Mouse (Mus musculus): Measurements from ENCODE around the gene Defb23.

The Defb23 gene

DNA sequence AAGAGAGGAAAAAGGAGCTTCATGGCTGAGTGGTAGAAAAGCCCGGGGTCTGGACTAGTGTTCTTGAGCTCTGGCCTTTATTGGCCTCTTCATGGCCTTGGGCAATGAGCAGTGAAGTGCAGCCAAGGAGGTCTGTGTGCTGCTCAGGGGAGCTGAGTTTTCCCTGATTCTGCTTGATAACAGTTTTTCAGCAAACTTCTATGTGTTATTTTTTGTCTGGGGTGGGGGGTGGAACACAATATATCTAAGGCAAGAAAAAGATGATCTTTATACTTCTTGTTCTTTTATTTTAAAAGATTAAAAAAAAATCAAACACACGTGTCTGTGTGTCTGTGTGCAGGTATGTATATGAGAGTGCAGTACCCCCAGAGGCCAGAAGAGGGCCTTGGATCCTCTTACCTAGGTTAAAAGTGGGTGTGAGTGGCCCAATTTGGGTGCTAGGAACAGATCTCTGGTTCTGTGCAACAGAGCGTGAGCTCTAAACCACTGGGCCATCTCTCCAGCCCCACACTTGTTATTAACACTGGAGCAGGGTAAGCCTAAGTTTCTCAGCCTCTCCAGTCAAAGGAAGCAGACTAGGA is at the start of gene Defb23:
Gene Defb23 (minus strand): TSS at position 51 of the 581 bp plus-strand sequence.
- no peak for DNase-seq (ENCODE audit: low spot score in 2 of 2)

DNA sequence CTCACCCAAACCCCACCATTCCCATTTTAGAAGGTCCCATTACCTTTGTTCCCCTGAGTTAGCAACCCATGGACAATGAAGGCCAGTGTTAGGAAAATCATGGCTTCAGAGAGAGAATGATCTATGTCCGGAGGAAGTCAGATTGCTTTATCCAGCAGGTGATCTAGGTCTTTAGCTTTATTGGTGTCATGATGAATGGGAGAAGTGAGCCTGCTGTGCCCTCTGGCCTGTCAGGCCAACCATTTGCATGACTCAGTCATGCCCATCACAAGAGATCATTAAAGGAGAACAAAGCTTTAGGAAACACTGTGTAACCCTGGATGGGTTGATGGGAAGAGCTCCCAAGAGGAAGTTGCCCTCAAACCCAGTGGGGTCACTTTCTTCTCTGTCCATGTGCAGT is 47.2 kb upstream of the Defb23 start, which contains the start of gene Defb26:
Gene Defb26 (minus strand): TSS at position 101 of the 400 bp plus-strand sequence.
- DNase-seq (ENCODE audit: low spot score in 2 of 2), result no peak

DNA sequence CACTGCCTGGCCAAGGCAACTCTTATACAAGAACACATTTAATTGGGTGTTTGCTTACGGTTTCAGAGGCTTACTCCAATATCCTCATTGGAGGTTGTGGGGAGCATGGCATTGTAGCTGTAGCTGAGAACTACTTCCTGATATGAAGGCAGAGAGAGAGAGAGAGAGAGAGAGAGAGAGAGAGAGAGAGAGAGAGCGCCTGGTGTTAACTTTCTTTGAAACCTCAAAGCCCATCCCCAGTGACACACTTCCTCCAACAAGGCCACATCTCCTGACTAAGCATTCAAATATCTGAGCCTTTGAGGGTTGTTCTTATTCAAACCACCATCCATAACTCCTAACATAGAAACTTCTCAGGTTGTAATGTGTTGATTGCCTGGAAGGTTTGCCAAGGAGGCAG is 39.5 kb upstream of the Defb23 start:
- no peak for DNase-seq (ENCODE audit: low spot score in 2 of 2)

DNA sequence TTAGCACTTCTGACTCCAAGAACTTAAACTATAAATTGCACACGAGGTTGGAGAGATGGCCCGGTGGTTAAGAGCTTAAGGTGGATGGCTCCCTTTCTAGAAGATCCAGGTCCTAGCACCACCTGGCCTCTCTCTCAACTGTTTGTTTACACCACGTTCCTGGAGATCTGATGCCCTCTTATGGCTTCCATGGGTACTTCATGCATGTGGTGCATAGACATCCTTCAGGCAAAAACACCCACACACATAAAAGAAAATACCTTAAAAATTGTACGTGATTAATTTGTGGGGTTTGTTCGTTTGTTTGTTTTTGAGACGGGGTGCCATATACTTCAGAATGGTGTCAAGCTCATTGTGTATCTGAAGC is 36.4 kb upstream of the Defb23 start:
- DNase-seq (ENCODE audit: low spot score in 2 of 2), result no peak

DNA sequence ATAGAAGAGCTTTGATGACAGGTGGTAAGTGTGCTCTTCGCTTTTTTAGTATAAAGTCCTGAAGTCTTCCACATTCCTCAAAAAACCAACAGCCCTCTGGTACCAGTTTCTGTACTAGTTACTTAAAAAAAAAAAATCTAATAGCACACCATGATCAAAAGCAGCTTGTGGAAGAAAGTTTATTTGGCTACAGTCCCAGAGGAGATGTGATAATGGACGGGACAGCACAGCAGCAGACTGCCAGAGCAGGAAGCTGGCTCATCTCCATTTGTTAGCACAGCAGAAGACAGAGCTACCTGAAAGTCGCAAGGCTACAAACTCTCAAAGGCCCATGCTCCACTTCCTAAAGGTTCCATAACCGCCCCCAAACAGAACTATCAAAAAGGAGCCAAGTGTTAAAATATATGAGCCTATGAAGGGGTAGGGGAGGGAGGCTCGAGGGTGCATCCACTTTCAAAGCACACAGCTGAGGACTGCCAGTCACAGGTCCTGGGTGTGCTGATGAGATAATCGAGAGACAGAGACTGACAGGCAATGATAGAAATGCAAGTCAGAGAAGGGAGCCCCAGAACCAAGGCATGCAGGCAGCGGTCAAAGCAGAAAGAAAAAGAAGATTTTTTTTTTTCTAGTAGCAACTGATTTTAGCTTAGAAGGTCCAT is 35.9 kb upstream of the Defb23 start:
- no peak for DNase-seq (ENCODE audit: low spot score in 2 of 2)

DNA sequence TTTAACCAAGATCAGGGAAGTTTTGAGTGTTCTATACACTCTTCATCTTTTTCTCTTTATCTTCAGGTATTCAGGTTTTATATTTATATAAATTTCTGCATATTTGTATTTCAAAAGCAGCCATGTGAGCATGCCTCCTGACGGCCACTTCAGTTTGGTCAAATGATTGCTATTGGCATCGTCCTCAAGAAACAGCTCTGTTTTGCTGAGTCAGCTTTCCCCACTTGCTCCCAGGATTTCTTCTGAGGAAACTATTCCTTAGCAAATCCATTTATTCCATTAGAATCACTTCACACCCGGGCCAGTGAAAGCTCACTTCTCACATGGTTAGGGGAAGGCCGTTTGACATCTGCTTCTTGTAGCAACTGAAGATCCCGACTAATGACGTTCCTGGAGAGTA is 33.6 kb upstream of the Defb23 start:
- DNase-seq (ENCODE audit: low spot score in 2 of 2), result no peak

DNA sequence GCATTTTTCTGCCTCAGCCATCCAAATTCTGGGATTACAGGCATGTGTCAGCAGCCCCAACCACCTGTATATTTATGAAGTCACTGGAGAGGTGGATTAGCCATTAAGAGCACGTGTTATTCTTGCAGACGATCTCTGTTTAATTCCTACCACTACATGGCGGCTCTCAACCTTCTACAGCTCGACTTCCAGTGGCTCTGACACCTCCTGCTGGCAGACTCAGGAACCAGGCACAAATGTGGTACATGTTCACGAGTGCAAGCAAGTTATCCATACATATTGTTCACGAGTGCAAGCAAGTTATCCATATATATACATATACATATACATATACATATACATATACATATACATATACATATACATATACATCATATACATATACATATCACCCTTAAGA is 28.7 kb upstream of the Defb23 start:
- DNase-seq (ENCODE audit: low spot score in 2 of 2), result no peak

DNA sequence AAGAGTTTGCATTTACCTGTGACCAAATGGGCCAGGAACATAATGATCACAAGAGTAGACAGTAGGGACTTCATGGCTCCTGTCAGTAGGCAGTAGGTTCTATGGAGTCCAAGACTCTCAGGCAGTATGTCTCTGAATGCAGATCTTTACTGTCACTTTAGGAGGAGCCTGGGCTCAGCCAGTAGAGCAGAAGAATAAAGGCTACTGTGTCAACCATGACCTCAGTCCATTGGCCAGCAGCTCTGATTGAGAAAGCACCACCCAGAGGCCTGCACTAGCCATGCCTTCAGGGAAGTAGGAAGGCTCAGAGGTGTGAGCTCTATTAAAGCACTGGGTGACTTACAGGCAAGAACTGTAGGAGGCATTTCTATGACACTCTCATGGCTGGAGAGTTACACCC is 25.6 kb upstream of the Defb23 start, which contains the start of gene Defb22:
Gene Defb22 (minus strand): TSS at position 101 of the 400 bp plus-strand sequence.
- DNase-seq (ENCODE audit: low spot score in 2 of 2), result no peak

DNA sequence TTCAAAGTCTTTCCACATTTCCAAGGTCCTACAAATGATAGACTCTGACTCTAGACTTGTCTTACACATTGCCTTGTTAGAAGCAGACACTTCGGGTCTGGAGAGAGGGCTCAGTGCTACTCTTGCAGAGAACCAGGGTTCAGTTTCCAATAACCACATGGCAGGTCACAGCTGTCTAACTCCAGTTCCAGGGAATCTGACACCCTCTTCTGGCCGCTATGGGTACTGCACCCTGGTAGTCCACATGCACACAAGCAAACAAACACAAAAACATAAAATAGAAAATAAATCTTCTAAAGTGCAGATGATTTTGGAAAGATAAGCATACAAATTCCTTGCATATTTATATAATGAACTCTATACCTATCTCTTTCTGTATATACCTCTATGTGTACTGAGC is 22.6 kb upstream of the Defb23 start:
- DNase-seq (ENCODE audit: low spot score in 2 of 2), result no peak

DNA sequence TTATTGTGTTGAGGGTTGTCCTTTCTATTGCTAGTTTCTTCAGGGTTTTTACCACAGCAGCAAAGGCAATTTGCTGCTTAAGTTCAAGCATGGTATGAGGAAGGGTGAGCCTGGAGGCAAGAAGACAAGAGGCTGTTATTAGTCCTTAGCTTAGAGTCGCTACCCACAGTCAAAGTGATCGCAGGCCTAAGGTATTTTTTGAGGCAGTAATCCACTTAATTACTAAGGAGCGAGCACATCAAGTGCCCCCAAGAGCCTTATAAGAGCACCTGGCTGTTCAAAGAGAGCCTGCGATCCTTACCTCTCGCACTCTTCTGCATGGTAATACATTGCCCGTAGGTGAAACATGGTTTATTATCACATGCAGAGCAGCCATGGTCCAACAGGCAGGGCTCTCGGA is 17.3 kb upstream of the Defb23 start:
- no peak for DNase-seq (ENCODE audit: low spot score in 2 of 2)

DNA sequence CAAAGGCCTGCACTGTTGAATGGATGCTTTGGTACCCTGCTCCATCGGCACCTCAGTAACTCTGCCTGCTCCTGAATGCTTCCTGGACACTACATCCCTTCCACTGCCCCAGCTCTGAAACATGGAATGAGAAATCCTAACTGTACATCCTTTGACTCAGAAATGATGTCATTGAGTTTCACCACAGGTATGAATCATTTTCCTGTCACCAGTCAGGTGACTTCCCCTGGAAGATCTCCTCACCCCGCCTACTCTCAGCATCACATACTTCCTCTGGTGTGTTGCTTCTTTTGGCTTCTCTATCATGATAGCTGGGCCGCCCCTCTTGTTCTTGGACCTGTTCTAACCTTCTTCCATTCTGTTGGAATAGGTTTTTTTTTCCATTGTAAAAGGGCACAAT is 16.5 kb upstream of the Defb23 start:
- DNase-seq (ENCODE audit: low spot score in 2 of 2), result no peak

DNA sequence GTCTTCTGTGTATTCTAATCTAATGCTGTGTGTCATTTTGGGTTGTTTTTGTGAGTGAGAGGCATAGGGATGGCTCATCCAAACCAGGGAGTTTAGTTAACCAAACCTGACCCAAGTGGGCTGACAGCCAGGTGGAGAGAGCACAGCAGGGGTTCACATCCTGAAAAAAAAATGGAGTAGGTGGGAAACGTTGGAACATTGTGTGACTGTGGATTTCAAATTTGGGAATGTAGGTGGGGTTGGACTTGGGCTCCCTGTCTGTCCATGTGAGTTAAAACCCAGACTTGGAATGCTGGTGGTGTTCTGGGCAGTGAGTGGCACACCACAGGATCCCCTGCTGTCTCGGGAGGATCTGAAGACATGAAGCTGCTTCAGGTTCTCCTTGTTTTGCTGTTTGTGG is 12.3 kb upstream of the Defb23 start, which contains the start of gene Defb20:
Gene Defb20 (plus strand): TSS at position 301 of the 400 bp plus-strand sequence.
- no peak for DNase-seq (ENCODE audit: low spot score in 2 of 2)

DNA sequence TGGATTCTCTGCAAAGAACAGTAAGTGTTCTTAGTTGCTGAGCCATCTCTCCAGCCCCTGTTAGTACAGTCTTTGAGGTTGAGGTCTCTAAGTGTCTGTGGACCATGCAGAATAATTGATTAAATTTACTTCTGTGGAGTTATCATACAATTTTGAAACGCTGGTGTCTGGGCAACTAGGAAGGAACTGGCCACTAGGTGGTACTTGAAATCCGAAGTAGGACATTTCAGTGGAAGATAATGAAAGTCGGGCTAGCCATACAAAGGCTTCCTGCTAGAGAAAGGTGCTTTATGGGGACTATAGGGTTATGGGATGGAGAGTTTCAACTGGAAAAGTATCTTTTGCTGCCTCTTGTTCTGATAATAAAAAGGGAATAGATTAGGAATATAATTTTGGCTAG is 8.0 kb upstream of the Defb23 start:
- DNase-seq (ENCODE audit: low spot score in 2 of 2), result no peak

DNA sequence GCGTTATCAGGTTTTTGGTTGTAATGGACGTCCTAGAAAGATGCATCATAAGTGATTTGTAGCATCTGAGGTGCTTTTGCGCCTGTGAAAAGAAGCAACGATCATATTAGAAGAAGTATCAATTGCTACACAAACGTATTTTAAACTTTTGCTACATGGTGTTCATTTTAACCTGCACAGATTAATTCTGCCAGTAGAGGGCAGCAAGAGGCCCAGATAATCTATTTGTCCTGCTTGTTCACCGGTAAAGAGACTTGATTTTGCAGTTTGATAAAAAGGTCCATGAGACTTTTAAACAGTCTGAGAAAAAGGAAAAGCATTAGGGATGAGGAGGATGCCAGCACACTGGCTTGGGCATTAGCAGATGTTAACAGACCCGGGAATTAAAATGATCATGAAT is 6.6 kb upstream of the Defb23 start:
- DNase-seq (ENCODE audit: low spot score in 2 of 2), result peak; percentile 10 to 29

DNA sequence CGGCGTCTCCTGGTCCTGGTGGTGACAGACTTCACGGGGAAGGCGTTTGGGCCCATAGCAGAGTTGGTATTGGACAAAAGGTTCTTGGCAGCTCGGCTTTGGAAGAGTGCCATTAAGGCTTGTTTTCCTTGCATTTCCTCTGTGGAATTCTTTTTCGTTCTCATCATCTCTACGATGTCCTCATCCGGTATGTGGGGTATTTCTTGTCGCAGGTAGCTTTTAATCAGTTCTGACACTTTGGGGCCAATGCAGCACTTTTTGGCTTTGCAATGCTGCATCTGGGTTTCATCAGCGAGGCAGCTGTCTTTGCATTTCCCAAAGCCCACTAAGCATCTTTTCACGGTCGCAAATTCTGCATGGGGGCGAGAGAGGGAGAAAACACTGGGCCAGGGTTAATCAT is 5.2 kb downstream of the Defb23 start:
- no peak for DNase-seq (ENCODE audit: low spot score in 2 of 2)

DNA sequence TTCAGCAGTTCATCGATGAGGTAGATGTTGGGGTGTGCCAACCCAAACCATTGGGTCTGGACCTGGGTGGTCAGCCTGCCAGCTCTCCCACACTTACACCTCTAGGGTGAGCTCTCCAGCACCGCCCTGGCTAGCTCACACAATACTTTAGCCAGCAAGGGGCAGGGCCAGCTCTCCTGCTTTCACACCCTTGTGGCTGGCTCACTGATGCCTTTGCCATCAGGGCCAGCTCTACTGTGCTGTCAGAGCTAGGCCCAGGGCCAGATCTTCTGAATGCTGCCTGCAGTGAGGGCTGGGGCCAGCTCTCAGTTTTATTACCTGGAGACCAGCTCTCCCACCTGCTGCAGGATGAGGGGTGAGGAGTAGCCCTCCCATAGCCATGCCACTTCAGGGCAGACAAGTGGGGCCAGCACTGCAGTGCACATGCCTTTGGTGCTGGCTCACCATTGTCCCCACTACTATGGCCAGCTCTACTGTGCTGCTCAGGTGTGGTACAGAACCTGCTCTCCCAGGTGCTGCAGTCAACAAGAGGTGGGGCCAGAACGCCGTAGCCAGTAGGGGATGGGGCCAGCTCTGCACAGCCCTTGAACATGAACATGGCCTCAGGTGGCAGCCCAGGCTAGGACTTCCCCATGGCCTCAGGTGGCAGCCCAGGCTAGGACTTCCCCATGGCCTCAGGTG is 12.2 kb downstream of the Defb23 start:
- no peak for DNase-seq (ENCODE audit: low spot score in 2 of 2)

DNA sequence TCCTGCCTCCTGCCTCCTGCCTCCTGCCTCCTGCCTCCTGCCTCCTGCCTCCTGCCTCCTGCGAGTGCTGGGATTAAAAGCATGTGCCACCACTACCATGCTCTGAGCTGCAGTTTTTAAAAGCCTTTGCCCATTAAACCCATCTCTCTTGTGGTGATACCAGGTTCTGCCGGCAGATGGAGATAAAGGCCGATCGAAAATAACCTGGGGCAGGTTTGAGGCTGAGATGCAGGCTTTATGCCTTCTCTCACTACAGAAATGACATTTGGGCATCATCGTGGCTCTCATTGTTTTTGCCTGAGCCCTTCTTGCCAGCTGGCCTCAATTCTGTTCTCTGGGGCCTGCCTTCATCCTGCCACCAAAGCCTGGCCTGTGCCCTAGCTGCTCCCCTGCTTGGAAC is 14.2 kb downstream of the Defb23 start:
- DNase-seq (ENCODE audit: low spot score in 2 of 2), result peak; percentile 32 to 42

DNA sequence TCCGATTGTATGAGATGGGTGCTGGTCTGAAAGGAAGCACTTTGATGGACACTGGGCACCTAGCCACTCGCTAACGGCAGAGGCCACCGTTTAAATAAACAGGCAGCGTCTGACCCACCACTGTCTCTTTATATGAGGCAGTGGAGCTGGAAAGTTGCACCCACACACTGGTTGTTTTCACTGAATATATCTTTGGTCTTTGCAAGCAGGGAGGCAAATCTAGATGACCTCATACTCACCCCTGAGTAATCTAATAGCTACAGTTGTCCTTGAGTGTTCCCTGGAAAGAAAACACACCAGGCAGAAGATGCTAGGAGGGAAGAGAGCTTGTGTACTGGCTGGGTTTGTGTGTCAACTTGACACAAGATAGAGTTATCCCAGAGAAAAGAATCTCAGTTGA is 17.0 kb downstream of the Defb23 start:
- no peak for DNase-seq (ENCODE audit: low spot score in 2 of 2)

DNA sequence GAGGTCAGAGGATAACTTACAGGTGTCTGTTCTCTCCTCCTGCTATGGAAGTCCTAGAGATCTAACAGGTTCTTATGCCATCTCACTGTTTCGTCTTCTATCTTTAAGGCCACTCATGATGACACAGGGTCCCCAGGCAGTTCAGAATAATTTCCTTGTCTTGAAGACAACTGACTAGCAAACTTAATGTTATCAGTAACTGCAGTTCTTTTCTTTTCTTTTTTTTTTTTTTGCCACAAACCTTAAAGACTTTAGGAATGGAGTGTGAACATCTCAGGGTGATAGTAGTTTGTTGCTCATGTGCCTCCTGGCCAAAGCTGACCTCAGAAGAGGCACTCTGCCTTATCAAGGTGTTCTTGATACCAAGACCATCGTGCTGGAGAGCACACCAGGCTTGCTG is 17.8 kb downstream of the Defb23 start:
- no peak for DNase-seq (ENCODE audit: low spot score in 2 of 2)

DNA sequence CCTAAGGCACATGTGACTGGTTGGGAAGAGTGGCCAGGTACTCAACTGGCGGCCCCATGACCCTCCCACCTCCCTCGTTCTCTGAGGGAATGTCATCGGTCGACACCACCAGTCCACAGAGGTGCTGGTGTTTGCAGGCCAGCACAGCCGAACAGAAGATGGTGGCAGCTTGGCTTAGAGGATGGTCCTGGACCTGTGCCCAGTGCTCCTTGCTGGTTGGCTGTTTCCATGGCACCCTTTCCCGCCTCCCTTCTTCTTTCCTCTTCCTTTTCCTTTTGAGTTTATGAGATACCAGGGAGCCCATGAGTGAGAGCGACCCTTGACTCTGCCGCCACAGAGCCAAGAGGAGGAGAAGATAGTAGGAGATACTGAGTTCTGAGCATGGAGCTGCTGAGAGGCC is 21.1 kb downstream of the Defb23 start:
- no peak for DNase-seq (ENCODE audit: low spot score in 2 of 2)

DNA sequence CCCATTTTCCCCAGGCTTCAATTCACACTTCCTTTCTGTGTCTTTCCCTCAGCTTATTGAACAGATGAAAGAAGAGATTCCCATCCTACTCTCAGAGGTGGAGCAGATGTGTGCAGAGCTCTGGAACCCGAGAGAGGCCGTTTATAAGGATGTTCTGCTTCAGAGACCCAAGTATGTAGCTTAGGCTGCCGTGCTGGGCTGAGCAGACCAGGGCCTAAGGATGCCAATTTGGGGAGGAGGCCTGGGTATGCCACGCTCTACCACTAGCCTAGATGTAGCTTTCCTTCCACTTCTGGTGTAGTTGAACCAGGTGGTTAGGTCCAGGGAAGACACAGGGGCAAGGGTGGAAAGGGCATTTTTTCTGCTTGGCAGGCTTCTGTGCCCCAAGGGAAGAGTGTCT is 22.1 kb downstream of the Defb23 start:
- DNase-seq (ENCODE audit: low spot score in 2 of 2), result no peak

DNA sequence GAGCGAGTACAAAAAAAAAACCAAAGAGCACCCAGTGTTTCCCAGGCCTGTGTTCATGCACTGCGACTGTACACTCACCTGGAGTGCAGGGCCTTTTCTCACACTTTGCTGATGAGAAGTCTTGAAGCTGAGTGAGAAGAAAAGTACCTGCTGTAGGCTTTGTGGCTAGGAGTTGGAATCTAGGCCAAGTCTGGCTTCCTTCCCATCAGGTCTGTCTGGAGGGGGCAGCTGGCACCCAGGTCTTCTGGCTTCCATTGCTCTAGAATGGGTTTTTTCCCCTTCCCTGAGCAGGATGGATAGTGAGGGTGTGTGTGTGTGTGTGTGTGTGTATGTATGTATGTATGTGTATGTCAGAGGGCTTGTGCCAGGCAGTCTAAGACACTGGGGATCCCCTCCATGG is 24.6 kb downstream of the Defb23 start:
- no peak for DNase-seq (ENCODE audit: low spot score in 2 of 2)

DNA sequence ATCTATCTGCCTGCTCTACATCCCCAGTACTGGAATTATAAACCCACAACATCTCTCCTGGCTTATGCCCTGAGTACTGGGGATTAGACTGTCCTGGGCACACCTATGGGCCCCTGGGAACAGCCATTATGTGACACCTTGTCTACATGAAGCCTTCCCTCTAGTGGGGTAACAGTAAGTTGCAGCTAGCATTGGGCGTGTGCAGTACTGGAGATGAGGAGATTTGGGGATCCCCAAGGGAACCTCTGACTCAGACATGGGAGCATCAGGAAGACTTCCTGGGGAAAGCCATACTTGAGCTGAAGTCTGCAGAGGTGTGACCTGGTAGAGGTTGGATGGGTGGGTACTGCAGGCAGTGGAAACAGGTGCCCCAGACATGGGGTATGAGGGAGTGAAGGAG is 25.5 kb downstream of the Defb23 start:
- DNase-seq (ENCODE audit: low spot score in 2 of 2), result no peak

All from urinary bladder, postnatal 36 days (tissue).